In genomic region chr10:53927904-53928303, GRCm38 (mm10) we compare ENCODE assay signal across 20 mouse cellular contexts.
DNase-seq lines count a peak whose midpoint lies in the region; ATAC-seq and TF ChIP-seq lines count a peak whose summit lies in the region.
"Had no signal": no experiment of that assay in that cellular context is flagged by ENCODE, and none has a peak within 500 bp of the region (broad histone marks: within the 10 kb centered on the region; RNA-seq: fewer than 3 reads in every experiment).

No protein-coding gene starts in this region.

- no peaks in the 10 kb centered on the region for H3K27me3 ChIP-seq in liver, adult 2 months (ENCODE audit: control insufficient read depth, insufficient read depth, low read length)
- no peaks in the 10 kb centered on the region for H3K27me3 ChIP-seq in liver, embryonic 11.5 days (replicated peaks; ENCODE audit: control insufficient read depth, insufficient read depth, low read length)
- H3K27me3 ChIP-seq: neural tube, embryonic 13.5 days; stomach, embryonic 15.5 days had no signal

- no peak overlapping the region for H3K4me3 ChIP-seq in gastrocnemius, adult 2 months
- H3K4me3 ChIP-seq in liver, adult 2 months (ENCODE audit: insufficient read depth, low read depth, low read length), result no peak overlapping the region
- H3K4me3 ChIP-seq in liver, embryonic 11.5 days (ENCODE audit: low read depth, low read length), result no peak overlapping the region
- H3K4me3 ChIP-seq: embryonic facial prominence, embryonic 10.5 days; forebrain, embryonic 10.5 days; heart, adult 2 months; layer of hippocampus, adult 2 months; neural tube, embryonic 13.5 days; stomach, embryonic 15.5 days had no signal

- no peak overlapping the region for H3K9ac ChIP-seq in liver, adult 2 months (ENCODE audit: low read depth, low read length)
- H3K9ac ChIP-seq in liver, embryonic 11.5 days (ENCODE audit: low read depth, low read length), result no peak overlapping the region
- H3K9ac ChIP-seq: neural tube, embryonic 13.5 days; stomach, embryonic 15.5 days had no signal

- no peak for ATAC-seq in liver, embryonic 11.5 days (replicated peaks; ENCODE audit: low FRiP score)
- 0 out of 2 replicates have a peak, but pooled peaks have one; percentile 49 for ATAC-seq in erythroblast, adult 5-6 weeks (replicated peaks; ENCODE audit: low FRiP score, poor library complexity, severe bottlenecking)
- peak; percentile 70 for ATAC-seq in monocyte, adult 5-6 weeks (replicated peaks; ENCODE audit: insufficient number of reproducible peaks, low FRiP score, low TSS enrichment, poor library complexity, severe bottlenecking)
- no peak for ATAC-seq in cerebellum, adult (ENCODE audit: insufficient number of reproducible peaks, low FRiP score, low TSS enrichment)
- ATAC-seq: hindbrain, embryonic 16.5 days; midbrain, embryonic 16.5 days had no signal

- WGBS in liver, adult 2 months, result 74% methylated on average over 5 of the region's 5 CpGs
- WGBS in liver, embryonic 11.5 days, result 64% methylated on average over 5 of the region's 5 CpGs

- H3K36me3 ChIP-seq in liver, adult 2 months (ENCODE audit: control insufficient read depth, insufficient read depth, low read length), result peaks cover 24% of the 10 kb centered on the region
- no peaks in the 10 kb centered on the region for H3K36me3 ChIP-seq in liver, embryonic 11.5 days (ENCODE audit: control insufficient read depth, insufficient read depth, low read length)
- H3K36me3 ChIP-seq: embryonic facial prominence, embryonic 10.5 days; forebrain, embryonic 10.5 days; neural tube, embryonic 13.5 days; stomach, embryonic 15.5 days had no signal

- H3K4me2 ChIP-seq in liver, embryonic 11.5 days, result no peak overlapping the region
- H3K4me2 ChIP-seq: neural tube, embryonic 13.5 days; stomach, embryonic 15.5 days had no signal

- intact Hi-C loops in gastrocnemius, adult 2 months (cut with DNase I), result no loop called here

- H3K9me3 ChIP-seq in liver, embryonic 11.5 days (ENCODE audit: control insufficient read depth, low read length), result no peaks in the 10 kb centered on the region
- H3K9me3 ChIP-seq: embryonic facial prominence, embryonic 10.5 days; forebrain, embryonic 10.5 days; neural tube, embryonic 13.5 days; stomach, embryonic 15.5 days had no signal

- H3K4me1 ChIP-seq in liver, adult 2 months (ENCODE audit: control insufficient read depth, insufficient read depth, low read length), result peaks cover 10% of the 10 kb centered on the region
- H3K4me1 ChIP-seq in liver, embryonic 11.5 days (replicated peaks; ENCODE audit: control insufficient read depth, insufficient read depth, low read length), result no peaks in the 10 kb centered on the region
- H3K4me1 ChIP-seq: embryonic facial prominence, embryonic 10.5 days; forebrain, embryonic 10.5 days; neural tube, embryonic 13.5 days; stomach, embryonic 15.5 days had no signal

- H3K27ac ChIP-seq in gastrocnemius, adult 2 months, result no peak overlapping the region
- no peak overlapping the region for H3K27ac ChIP-seq in liver, adult 2 months (replicated peaks; ENCODE audit: insufficient read depth, low read depth, low read length)
- H3K27ac ChIP-seq in liver, embryonic 11.5 days (ENCODE audit: low read depth, low read length), result no peak overlapping the region
- H3K27ac ChIP-seq: embryonic facial prominence, embryonic 10.5 days; forebrain, embryonic 10.5 days; heart, adult 2 months; layer of hippocampus, adult 2 months; neural tube, embryonic 13.5 days; stomach, embryonic 15.5 days had no signal

- no peak for TF ChIP-seq CTCF in gastrocnemius, adult 2 months (IDR thresholded peaks at IDR 0.05)
- TF ChIP-seq CTCF in liver, adult 2 months (IDR thresholded peaks at IDR 0.05; ENCODE audit: low read depth, low read length), result no peak

- H3K79me2 ChIP-seq in liver, adult 2 months (ENCODE audit: control insufficient read depth, insufficient read depth, low read length), result 0 out of 2 replicates have a peak, but pooled peaks cover 3% of the 10 kb centered on the region

- TF ChIP-seq POLR2A in liver, adult 2 months (IDR thresholded peaks at IDR 0.05; ENCODE audit: extremely low read depth, insufficient read depth, low read length), result no peak

- DNase-seq in gastrocnemius, adult 2 months, result peak; percentile 25
- no peak for DNase-seq in gastrocnemius, adult 8-10 months (ENCODE audit: low spot score in 2 of 2)
- DNase-seq in liver, adult 2 months (ENCODE audit: extremely low read depth, low read depth, low spot score), result peak; percentile 33
- DNase-seq in liver, embryonic 11.5 days (ENCODE audit: low spot score), result no peak
- DNase-seq in Muller cell, postnatal 12 days (ENCODE audit: inconsistent ontology term), result no peak
- DNase-seq: kidney, adult 8-10 months; left cerebral cortex, postnatal 4 days; right cerebral cortex, adult 18-20 months; thymus, postnatal 4 days had no signal

Comparison
In these comparisons a context has a peak if more than half of its experiments do, and no peak if none do; other contexts are left out.
1. DNase-seq: peak in gastrocnemius, adult 2 months (single experiment) and liver, adult 2 months (single experiment); none in gastrocnemius, adult 8-10 months (0 of 2), liver, embryonic 11.5 days (single experiment) and Muller cell, postnatal 12 days (single experiment).
2. ATAC-seq: peak in erythroblast, adult 5-6 weeks (single experiment) and monocyte, adult 5-6 weeks (single experiment); none in liver, embryonic 11.5 days (single experiment) and cerebellum, adult (single experiment).